Mouse (Mus musculus): ENCODE results near the gene Nuak2. TPM values are rescaled to one million over a fixed set of nuclear protein-coding genes. Genes with fewer than 3 reads are reported as not detected.
A peak's percentile ranks its signal among the peaks of the same experiment; 100 is the strongest.
"Not testable (repeated sequence)": the region's sequence is repeated elsewhere in the genome, so short reads cannot be mapped to it uniquely, and the experiment has no call there.

Nuak2 gene
- polyA plus RNA-seq, 1 experiment from 2014 or later = 3.6 TPM

GRCm38 (mm10) chr1:132349049-132349448, 33.1 kb downstream of the Nuak2 start:
- H3K9me3 ChIP-seq (replicated peaks; ENCODE audit: control insufficient read depth, low read length); H3K9ac ChIP-seq (ENCODE audit: low read depth, low read length); H3K27me3 ChIP-seq (ENCODE audit: control insufficient read depth, insufficient read depth, low read depth, low read length); H3K4me3 ChIP-seq (ENCODE audit: low read depth, low read length); H3K36me3 ChIP-seq (ENCODE audit: control insufficient read depth, insufficient read depth); ATAC-seq (ENCODE audit: low read depth); H3K27ac ChIP-seq (ENCODE audit: low read length); H3K4me2 ChIP-seq (ENCODE audit: low read depth, low read length); H3K4me1 ChIP-seq (ENCODE audit: control insufficient read depth, low read depth, low read length): not testable (repeated sequence)

GRCm38 (mm10) chr1:132349601-132350000, 33.7 kb downstream of the Nuak2 start:
- H3K27me3 ChIP-seq (ENCODE audit: control insufficient read depth, insufficient read depth, low read depth, low read length); H3K4me1 ChIP-seq (ENCODE audit: control insufficient read depth, low read depth, low read length); H3K9ac ChIP-seq (ENCODE audit: low read depth, low read length); H3K4me2 ChIP-seq (ENCODE audit: low read depth, low read length); H3K36me3 ChIP-seq (ENCODE audit: control insufficient read depth, insufficient read depth); H3K27ac ChIP-seq (ENCODE audit: low read length); ATAC-seq (ENCODE audit: low read depth); H3K4me3 ChIP-seq (ENCODE audit: low read depth, low read length); H3K9me3 ChIP-seq (replicated peaks; ENCODE audit: control insufficient read depth, low read length): not testable (repeated sequence)
- WGBS (ENCODE audit: insufficient replicate concordance) = 83% methylated on average over 3 of the region's 3 CpGs

- Histone ChIP-seq H3K27ac (ENCODE audit: low read length) (no peak overlapping the region), H3K27me3 (ENCODE audit: control insufficient read depth, insufficient read depth, low read depth, low read length) (no peaks in the 10 kb centered on the region), H3K4me3 (ENCODE audit: low read depth, low read length) (no peak overlapping the region), H3K4me2 (ENCODE audit: low read depth, low read length) (no peak overlapping the region), H3K9me3 (replicated peaks; ENCODE audit: control insufficient read depth, low read length) (peaks cover 5% of the 10 kb centered on the region), H3K4me1 (ENCODE audit: control insufficient read depth, low read depth, low read length) (peaks cover 5% of the 10 kb centered on the region; the same call in 1 of the 2 replicates), H3K9ac (ENCODE audit: low read depth, low read length) (no peak overlapping the region), H3K36me3 (ENCODE audit: control insufficient read depth, insufficient read depth) (peaks cover 16% of the 10 kb centered on the region)
- ATAC-seq (ENCODE audit: low read depth) = no peak
- 81% methylated on average over 4 of the region's 4 CpGs for WGBS (ENCODE audit: insufficient replicate concordance)
Measured at GRCm38 (mm10) chr1:132351058-132351457, 35.1 kb downstream of the Nuak2 start.

- Histone ChIP-seq H3K4me1 (ENCODE audit: control insufficient read depth, low read depth, low read length) (peaks cover 5% of the 10 kb centered on the region; the same call in 1 of the 2 replicates), H3K4me2 (ENCODE audit: low read depth, low read length) (no peak overlapping the region), H3K4me3 (ENCODE audit: low read depth, low read length) (no peak overlapping the region), H3K9ac (ENCODE audit: low read depth, low read length) (no peak overlapping the region), H3K9me3 (replicated peaks; ENCODE audit: control insufficient read depth, low read length) (peaks cover 5% of the 10 kb centered on the region), H3K36me3 (ENCODE audit: control insufficient read depth, insufficient read depth) (peaks cover 40% of the 10 kb centered on the region), H3K27me3 (ENCODE audit: control insufficient read depth, insufficient read depth, low read depth, low read length) (no peaks in the 10 kb centered on the region), H3K27ac (ENCODE audit: low read length) (no peak overlapping the region)
- WGBS (ENCODE audit: insufficient replicate concordance) = 71% methylated on average over 5 of the region's 5 CpGs
- ATAC-seq (ENCODE audit: low read depth) = no peak
Measured at GRCm38 (mm10) chr1:132353389-132353788, 37.5 kb downstream of the Nuak2 start.

GRCm38 (mm10) chr1:132354234-132354633, 38.3 kb downstream of the Nuak2 start:
- WGBS (ENCODE audit: insufficient replicate concordance) = 79% methylated on average over 9 of the region's 9 CpGs
- Histone ChIP-seq H3K4me1 (ENCODE audit: control insufficient read depth, low read depth, low read length) (peaks cover 5% of the 10 kb centered on the region; the same call in 1 of the 2 replicates), H3K9me3 (replicated peaks; ENCODE audit: control insufficient read depth, low read length) (peaks cover 5% of the 10 kb centered on the region), H3K9ac (ENCODE audit: low read depth, low read length) (no peak overlapping the region), H3K27ac (ENCODE audit: low read length) (no peak overlapping the region), H3K27me3 (ENCODE audit: control insufficient read depth, insufficient read depth, low read depth, low read length) (no peaks in the 10 kb centered on the region), H3K36me3 (ENCODE audit: control insufficient read depth, insufficient read depth) (peaks cover 48% of the 10 kb centered on the region), H3K4me2 (ENCODE audit: low read depth, low read length) (no peak overlapping the region), H3K4me3 (ENCODE audit: low read depth, low read length) (no peak overlapping the region)
- no peak for ATAC-seq (ENCODE audit: low read depth)

GRCm38 (mm10) chr1:132355162-132355601, 39.3 kb downstream of the Nuak2 start:
- peaks cover 10% of the 10 kb centered on the region; the same call in 1 of the 2 replicates for H3K4me1 ChIP-seq (ENCODE audit: control insufficient read depth, low read depth, low read length)
- peaks cover 57% of the 10 kb centered on the region for H3K36me3 ChIP-seq (ENCODE audit: control insufficient read depth, insufficient read depth)
- peaks cover 5% of the 10 kb centered on the region for H3K9me3 ChIP-seq (replicated peaks; ENCODE audit: control insufficient read depth, low read length)
- H3K9ac ChIP-seq (ENCODE audit: low read depth, low read length) = no peak overlapping the region
- H3K27me3 ChIP-seq (ENCODE audit: control insufficient read depth, insufficient read depth, low read depth, low read length) = no peaks in the 10 kb centered on the region
- H3K27ac ChIP-seq (ENCODE audit: low read length) = no peak overlapping the region
- 83% methylated on average over 6 of the region's 6 CpGs for WGBS (ENCODE audit: insufficient replicate concordance)
- peak; percentile 33 for ATAC-seq (ENCODE audit: low read depth)
- no peak overlapping the region for H3K4me3 ChIP-seq (ENCODE audit: low read depth, low read length)
- H3K4me2 ChIP-seq (ENCODE audit: low read depth, low read length) = no peak overlapping the region

- H3K4me3 ChIP-seq (ENCODE audit: low read depth, low read length) = no peak overlapping the region
- H3K4me1 ChIP-seq (ENCODE audit: control insufficient read depth, low read depth, low read length) = peaks cover 10% of the 10 kb centered on the region; the same call in 1 of the 2 replicates
- H3K36me3 ChIP-seq (ENCODE audit: control insufficient read depth, insufficient read depth) = peaks cover 64% of the 10 kb centered on the region
- no peaks in the 10 kb centered on the region for H3K27me3 ChIP-seq (ENCODE audit: control insufficient read depth, insufficient read depth, low read depth, low read length)
- ATAC-seq (ENCODE audit: low read depth) = peak; percentile 17
- WGBS (ENCODE audit: insufficient replicate concordance) = 2% methylated on average over 3 of the region's 3 CpGs
- peaks cover 3% of the 10 kb centered on the region for H3K9me3 ChIP-seq (replicated peaks; ENCODE audit: control insufficient read depth, low read length)
- no peak overlapping the region for H3K9ac ChIP-seq (ENCODE audit: low read depth, low read length)
- no peak overlapping the region for H3K4me2 ChIP-seq (ENCODE audit: low read depth, low read length)
- no peak overlapping the region for H3K27ac ChIP-seq (ENCODE audit: low read length)
Measured at GRCm38 (mm10) chr1:132355841-132356242, 39.9 kb downstream of the Nuak2 start.

- ATAC-seq (ENCODE audit: low read depth) = no peak
- H3K27me3 ChIP-seq (ENCODE audit: control insufficient read depth, insufficient read depth, low read depth, low read length) = no peaks in the 10 kb centered on the region
- no peak overlapping the region for H3K9ac ChIP-seq (ENCODE audit: low read depth, low read length)
- WGBS (ENCODE audit: insufficient replicate concordance) = 67% methylated on average over 1 of the region's 1 CpGs
- H3K36me3 ChIP-seq (ENCODE audit: control insufficient read depth, insufficient read depth) = peaks cover 74% of the 10 kb centered on the region
- H3K4me2 ChIP-seq (ENCODE audit: low read depth, low read length) = no peak overlapping the region
- peaks cover 12% of the 10 kb centered on the region for H3K4me1 ChIP-seq (ENCODE audit: control insufficient read depth, low read depth, low read length)
- no peak overlapping the region for H3K4me3 ChIP-seq (ENCODE audit: low read depth, low read length)
- no peak overlapping the region for H3K27ac ChIP-seq (ENCODE audit: low read length)
- H3K9me3 ChIP-seq (replicated peaks; ENCODE audit: control insufficient read depth, low read length) = no peaks in the 10 kb centered on the region
Measured at GRCm38 (mm10) chr1:132356841-132357240, 40.9 kb downstream of the Nuak2 start.

- H3K9ac ChIP-seq (ENCODE audit: low read depth, low read length) = no peak overlapping the region
- H3K4me2 ChIP-seq (ENCODE audit: low read depth, low read length) = 0 out of 2 replicates have a peak overlapping the region, but pooled peaks have one; percentile 61
- peak overlapping the region; percentile 79 for H3K4me3 ChIP-seq (ENCODE audit: low read depth, low read length)
- H3K4me1 ChIP-seq (ENCODE audit: control insufficient read depth, low read depth, low read length) = peaks cover 38% of the 10 kb centered on the region
- 32% methylated on average over 6 of the region's 6 CpGs for WGBS (ENCODE audit: insufficient replicate concordance)
- H3K9me3 ChIP-seq (replicated peaks; ENCODE audit: control insufficient read depth, low read length) = no peaks in the 10 kb centered on the region
- H3K27me3 ChIP-seq (ENCODE audit: control insufficient read depth, insufficient read depth, low read depth, low read length) = no peaks in the 10 kb centered on the region
- no peak overlapping the region for H3K27ac ChIP-seq (ENCODE audit: low read length)
- no peak for ATAC-seq (ENCODE audit: low read depth)
- peaks cover 96% of the 10 kb centered on the region for H3K36me3 ChIP-seq (ENCODE audit: control insufficient read depth, insufficient read depth)
Measured at GRCm38 (mm10) chr1:132361959-132362358, 46.0 kb downstream of the Nuak2 start.
